Mouse (Mus musculus): Measurements from ENCODE around the gene Tmbim4.

GRCm38 (mm10) chr10:120208015-120208414 lies 6.6 kb downstream of the Tmbim4 start:
- TF ChIP-seq EP300 (IDR thresholded peaks at IDR 0.05) (no peak), CTCF (IDR thresholded peaks at IDR 0.05) (no peak)
